Mouse (Mus musculus): Measurements from ENCODE around the gene Rhoh. TPM values are rescaled to one million over a fixed set of nuclear protein-coding genes. Genes with fewer than 3 reads are reported as not detected.

Gene Rhoh
- total and polyA plus RNA-seq, 3 experiments, result 12.1 to 22.1 (median 18.9) TPM

GRCm38 (mm10) chr5:65916930-65917329 is 55.9 kb downstream of the Rhoh start:
- Histone ChIP-seq H3K36me3 (replicated peaks in 1 of 2; ENCODE audit: control insufficient read depth in 1 of 2, insufficient read depth in 1 of 2, low read length in 1 of 2) (no peaks in the 10 kb centered on the region), H3K9ac (ENCODE audit: insufficient read depth, low read depth) (no peak overlapping the region), H3K9me3 (replicated peaks; ENCODE audit: low read length) (peaks cover 8% of the 10 kb centered on the region), H3K4me2 (ENCODE audit: insufficient read depth, low read depth, poor library complexity, severe bottlenecking) (no peak overlapping the region), H3K4me1 (ENCODE audit: control insufficient read depth in 1 of 2, insufficient read depth in 2 of 2) (peaks cover 2 to 19% of the 10 kb centered on the region in 2 experiments), H3K4me3 (replicated peaks in 1 of 3; ENCODE audit: low read depth in 2 of 3, low read length in 2 of 3, poor library complexity in 1 of 3) (no peak overlapping the region), H3K27ac (ENCODE audit: insufficient read depth, low read depth) (no peak overlapping the region), H3K27me3 (replicated peaks) (no peaks in the 10 kb centered on the region), H3K79me2 (replicated peaks; ENCODE audit: control insufficient read depth, extremely low read depth, insufficient read depth, poor library complexity, severe bottlenecking) (no peaks in the 10 kb centered on the region)
- TF ChIP-seq MXI1 (IDR thresholded peaks at IDR 0.05; ENCODE audit: low read depth, low read length), result no peak
- TF ChIP-seq USF1 (IDR thresholded peaks at IDR 0.05; ENCODE audit: low read depth, low read length), result no peak
- no peak for TF ChIP-seq UBTF (IDR thresholded peaks at IDR 0.05; ENCODE audit: low read depth, low read length)
- TF ChIP-seq ETS1 (conservative IDR thresholded peaks at IDR 0.05; ENCODE audit: low read depth, low read length), result no peak
- TF ChIP-seq JUN (IDR thresholded peaks at IDR 0.05; ENCODE audit: insufficient read depth, low read depth, low read length), result no peak
- TF ChIP-seq NRF1 (IDR thresholded peaks at IDR 0.05; ENCODE audit: low read depth, low read length), result no peak
- TF ChIP-seq CHD1 (IDR thresholded peaks at IDR 0.05; ENCODE audit: low read depth, low read length), result no peak
- no peak for TF ChIP-seq PAX5 (IDR thresholded peaks at IDR 0.05; ENCODE audit: low read length)
- no peak for TF ChIP-seq GABPA (IDR thresholded peaks at IDR 0.05; ENCODE audit: insufficient replicate concordance, low read depth, low read length)
- TF ChIP-seq EP300 (IDR thresholded peaks at IDR 0.05; ENCODE audit: low read length), result no peak
- no peak for TF ChIP-seq JUND (conservative IDR thresholded peaks at IDR 0.05; ENCODE audit: low read depth, low read length)
- no peak for TF ChIP-seq ZC3H11A (IDR thresholded peaks at IDR 0.05; ENCODE audit: low read depth, low read length)
- TF ChIP-seq MYC (IDR thresholded peaks at IDR 0.05; ENCODE audit: low read depth, low read length), result no peak
- TF ChIP-seq USF2 (conservative IDR thresholded peaks at IDR 0.05; ENCODE audit: low read depth, low read length), result no peak
- TF ChIP-seq ZNF384 (IDR thresholded peaks at IDR 0.05; ENCODE audit: low read depth, low read length), result no peak
- TF ChIP-seq TBP (conservative IDR thresholded peaks at IDR 0.05; ENCODE audit: low read depth, low read length), result no peak
- TF ChIP-seq ELF1 (IDR thresholded peaks at IDR 0.05; ENCODE audit: low read depth, low read length), result no peak
- TF ChIP-seq MAX (IDR thresholded peaks at IDR 0.05; ENCODE audit: low read length), result no peak
- peak; percentile 28 for DNase-seq (ENCODE audit: extremely low read depth)
- in situ Hi-C loops (cut with MboI; ENCODE audit: low pct_ligation_motif_present, low pct_unique_long_range_greater_than_20kb, low sequenced_read_pairs) (no loop called here), dilution Hi-C loops (cut with MboI; ENCODE audit: extremely low pct_ligation_motif_present, extremely low pct_unique_long_range_greater_than_20kb, low sequenced_read_pairs) (no loop called here)

DNA sequence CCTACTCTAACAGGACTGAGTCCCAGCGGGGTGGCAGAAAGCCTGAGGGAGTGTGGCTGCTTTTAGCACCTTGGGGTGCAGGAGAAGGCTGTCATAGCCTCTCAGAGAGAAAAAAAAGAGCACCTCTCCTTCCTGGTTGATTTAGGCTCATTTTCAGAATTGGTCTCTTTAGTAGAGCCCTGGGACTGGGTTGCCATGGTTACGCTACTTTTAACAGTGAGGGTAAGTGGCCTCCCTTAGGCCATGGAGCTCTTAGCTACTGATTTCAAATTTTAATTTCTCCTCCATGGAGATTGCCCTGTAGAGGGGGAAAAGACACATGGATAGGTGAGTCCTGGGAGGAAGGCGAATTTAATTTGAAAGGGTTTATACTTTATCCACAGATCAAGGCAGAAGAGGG is 57.6 kb downstream of the Rhoh start:
- Histone ChIP-seq H3K27ac (ENCODE audit: insufficient read depth, low read depth) (no peak overlapping the region), H3K9ac (ENCODE audit: insufficient read depth, low read depth) (no peak overlapping the region), H3K4me1 (ENCODE audit: control insufficient read depth in 1 of 2, insufficient read depth in 2 of 2) (peaks cover 2 to 19% of the 10 kb centered on the region in 2 experiments), H3K79me2 (replicated peaks; ENCODE audit: control insufficient read depth, extremely low read depth, insufficient read depth, poor library complexity, severe bottlenecking) (no peaks in the 10 kb centered on the region), H3K4me3 (replicated peaks in 1 of 3; ENCODE audit: low read depth in 2 of 3, low read length in 2 of 3, poor library complexity in 1 of 3) (no peak overlapping the region), H3K27me3 (replicated peaks) (no peaks in the 10 kb centered on the region), H3K4me2 (ENCODE audit: insufficient read depth, low read depth, poor library complexity, severe bottlenecking) (no peak overlapping the region), H3K9me3 (replicated peaks; ENCODE audit: low read length) (peaks cover 8% of the 10 kb centered on the region), H3K36me3 (replicated peaks in 1 of 2; ENCODE audit: control insufficient read depth in 1 of 2, insufficient read depth in 1 of 2, low read length in 1 of 2) (no peaks in the 10 kb centered on the region)
- no peak for TF ChIP-seq USF2 (conservative IDR thresholded peaks at IDR 0.05; ENCODE audit: low read depth, low read length)
- TF ChIP-seq ZNF384 (IDR thresholded peaks at IDR 0.05; ENCODE audit: low read depth, low read length), result no peak
- no peak for TF ChIP-seq RAD21 (IDR thresholded peaks at IDR 0.05; ENCODE audit: low read depth, low read length)
- TF ChIP-seq HCFC1 (IDR thresholded peaks at IDR 0.05; ENCODE audit: low read depth, low read length), result no peak
- TF ChIP-seq MXI1 (IDR thresholded peaks at IDR 0.05; ENCODE audit: low read depth, low read length), result no peak
- TF ChIP-seq ZMIZ1 (IDR thresholded peaks at IDR 0.05; ENCODE audit: low read depth, low read length), result no peak
- TF ChIP-seq ZC3H11A (IDR thresholded peaks at IDR 0.05; ENCODE audit: low read depth, low read length), result no peak
- TF ChIP-seq JUND (conservative IDR thresholded peaks at IDR 0.05; ENCODE audit: low read depth, low read length), result no peak
- no peak for TF ChIP-seq MAFK (IDR thresholded peaks at IDR 0.05; ENCODE audit: insufficient replicate concordance, low read length)
- TF ChIP-seq JUN (IDR thresholded peaks at IDR 0.05; ENCODE audit: insufficient read depth, low read depth, low read length), result no peak
- no peak for TF ChIP-seq SMC3 (IDR thresholded peaks at IDR 0.05; ENCODE audit: low read depth, low read length)
- no peak for TF ChIP-seq ETS1 (conservative IDR thresholded peaks at IDR 0.05; ENCODE audit: low read depth, low read length)
- no peak for TF ChIP-seq USF1 (IDR thresholded peaks at IDR 0.05; ENCODE audit: low read depth, low read length)
- TF ChIP-seq GABPA (IDR thresholded peaks at IDR 0.05; ENCODE audit: insufficient replicate concordance, low read depth, low read length), result no peak
- no peak for TF ChIP-seq NELFE (IDR thresholded peaks at IDR 0.05; ENCODE audit: low read depth, low read length)
- TF ChIP-seq TCF12 (IDR thresholded peaks at IDR 0.05; ENCODE audit: low read depth, low read length), result no peak
- no peak for TF ChIP-seq PAX5 (IDR thresholded peaks at IDR 0.05; ENCODE audit: low read length)
- in situ Hi-C loops (cut with MboI; ENCODE audit: low pct_ligation_motif_present, low pct_unique_long_range_greater_than_20kb, low sequenced_read_pairs) (no loop called here), dilution Hi-C loops (cut with MboI; ENCODE audit: extremely low pct_ligation_motif_present, extremely low pct_unique_long_range_greater_than_20kb, low sequenced_read_pairs) (no loop called here)
- no peak for DNase-seq (ENCODE audit: extremely low read depth)

Measured in CH12.LX (cell line).